In genomic region chr15:97766594-97767279, GRCm38 (mm10) we compare ENCODE assay signal across 8 mouse cellular contexts. TPM values are rescaled to one million over a fixed set of nuclear protein-coding genes. Genes with fewer than 3 reads are reported as not detected.
A peak's percentile ranks its signal among the peaks of the same experiment; 100 is the strongest.
DNase-seq lines count a peak whose midpoint lies in the region; ATAC-seq and TF ChIP-seq lines count a peak whose summit lies in the region.

No protein-coding gene starts in this region.

- peaks cover 90% of the 10 kb centered on the region for H3K27me3 ChIP-seq in heart, embryonic 10.5 days (ENCODE audit: insufficient read depth, poor library complexity, severe bottlenecking)
- H3K27me3 ChIP-seq in intestine, embryonic 14.5 days (replicated peaks; ENCODE audit: control insufficient read depth, insufficient read depth, low read length) = peaks cover 14% of the 10 kb centered on the region
- peaks cover 79% of the 10 kb centered on the region for H3K27me3 ChIP-seq in liver, embryonic 15.5 days

- H3K27ac ChIP-seq in heart, embryonic 10.5 days = peak overlapping the region; percentile 90
- peak overlapping the region; percentile 86 for H3K27ac ChIP-seq in cortical plate, adult 2 months (ENCODE audit: insufficient read depth, low read length)
- H3K27ac ChIP-seq in intestine, embryonic 14.5 days (ENCODE audit: low read depth) = peak overlapping the region; percentile 9; the same call in 1 of the 2 replicates
- H3K27ac ChIP-seq in liver, embryonic 15.5 days (replicated peaks) = no peak overlapping the region

- 6% methylated on average over 23 of the region's 23 CpGs for WGBS in heart, embryonic 10.5 days
- WGBS in intestine, embryonic 14.5 days = 10% methylated on average over 23 of the region's 23 CpGs
- WGBS in liver, embryonic 15.5 days (ENCODE audit: insufficient replicate concordance) = 9% methylated on average over 23 of the region's 23 CpGs

- DNase-seq in heart, embryonic 10.5 days (ENCODE audit: low spot score) = no peak
- DNase-seq in heart, postnatal 4 days = no peak
- no peak for DNase-seq in intestine, embryonic 14.5 days (ENCODE audit: low spot score)
- DNase-seq in left cerebral cortex, postnatal 14 days (ENCODE audit: low spot score in 2 of 2) = no peak
- no peak for DNase-seq in left cerebral cortex, postnatal 36 days (ENCODE audit: low spot score in 2 of 2)

- H3K4me3 ChIP-seq in heart, embryonic 10.5 days = peak overlapping the region; percentile 64
- H3K4me3 ChIP-seq in cortical plate, adult 2 months (ENCODE audit: insufficient read depth, low read length) = peak overlapping the region; percentile 61
- peak overlapping the region; percentile 44 for H3K4me3 ChIP-seq in intestine, embryonic 14.5 days (ENCODE audit: low read depth, low read length)
- peak overlapping the region; percentile 48 for H3K4me3 ChIP-seq in liver, embryonic 15.5 days (replicated peaks)

- TF ChIP-seq CTCF in cortical plate, adult 2 months (IDR thresholded peaks at IDR 0.05; ENCODE audit: extremely low read depth, insufficient read depth, low read length) = no peak

- no peaks in the 10 kb centered on the region for H3K36me3 ChIP-seq in heart, embryonic 10.5 days
- no peaks in the 10 kb centered on the region for H3K36me3 ChIP-seq in intestine, embryonic 14.5 days (ENCODE audit: control insufficient read depth, insufficient read depth, low read length)
- no peaks in the 10 kb centered on the region for H3K36me3 ChIP-seq in liver, embryonic 15.5 days (replicated peaks)

- TF ChIP-seq POLR2A in cortical plate, adult 2 months (IDR thresholded peaks at IDR 0.05; ENCODE audit: extremely low read depth, insufficient read depth, low read length) = no peak

- H3K4me2 ChIP-seq in intestine, embryonic 14.5 days (ENCODE audit: low read length) = peak overlapping the region; percentile 96
- H3K4me2 ChIP-seq in liver, embryonic 15.5 days = peak overlapping the region; percentile 73

- H3K4me1 ChIP-seq in heart, embryonic 10.5 days = peaks cover 62% of the 10 kb centered on the region
- no peaks in the 10 kb centered on the region for H3K4me1 ChIP-seq in cortical plate, adult 2 months (ENCODE audit: control insufficient read depth, insufficient read depth, low read length)
- peaks cover 16% of the 10 kb centered on the region for H3K4me1 ChIP-seq in intestine, embryonic 14.5 days (replicated peaks; ENCODE audit: control insufficient read depth, insufficient read depth, low read length)
- H3K4me1 ChIP-seq in liver, embryonic 15.5 days (replicated peaks) = peaks cover 22% of the 10 kb centered on the region

- no peak for ATAC-seq in intestine, embryonic 14.5 days (replicated peaks; ENCODE audit: low FRiP score, low TSS enrichment, low read depth)
- no peak for ATAC-seq in liver, embryonic 15.5 days (ENCODE audit: insufficient read depth)
- ATAC-seq in granulocyte monocyte progenitor cell, adult 5-6 weeks (replicated peaks; ENCODE audit: poor library complexity, severe bottlenecking) = no peak

- intact Hi-C loops in left cerebral cortex, postnatal 14 days (cut with DNase I) = no loop called here
- intact Hi-C loops in left cerebral cortex, postnatal 36 days (cut with DNase I) = loop anchor here (2.0 kb wide), 2 partner anchors 16 to 38 kb away; no protein-coding TSS in a partner anchor

- H3K9me3 ChIP-seq in heart, embryonic 10.5 days = no peaks in the 10 kb centered on the region
- no peaks in the 10 kb centered on the region for H3K9me3 ChIP-seq in intestine, embryonic 14.5 days (ENCODE audit: control insufficient read depth, low read length)
- no peaks in the 10 kb centered on the region for H3K9me3 ChIP-seq in liver, embryonic 15.5 days (replicated peaks)

- H3K9ac ChIP-seq in intestine, embryonic 14.5 days (ENCODE audit: low read length) = peak overlapping the region; percentile 55
- no peak overlapping the region for H3K9ac ChIP-seq in liver, embryonic 15.5 days

RNA-seq across cellular contexts. Expression of gene Rapgef3, which starts 1.0 kb away (rescaled TPM):
- 10.2 and 13.4 TPM in 2 replicates for polyA plus RNA-seq in heart, embryonic 10.5 days (2016; fragmentation: Nextera tagmentation; extraction: Ambion mirVana)
- total RNA-seq in heart, postnatal 4 days (2021) = 10 to 100 TPM; 32.7 to 33.4 TPM
- 40.2 and 45.9 TPM in 2 replicates for polyA plus RNA-seq in cortical plate, adult 2 months (2012; rRNA removed)
- polyA plus RNA-seq in intestine, embryonic 14.5 days (2014; fragmentation: Nextera tagmentation; extraction: Ambion mirVana) = 6.3 and 8.7 TPM in 2 replicates
- polyA plus RNA-seq in liver, embryonic 15.5 days (2015; fragmentation: Nextera tagmentation; extraction: Ambion mirVana) = 1.7 and 2.1 TPM in 2 replicates
- total RNA-seq in granulocyte monocyte progenitor cell, adult 5-6 weeks (2014; fragmentation: Nextera tagmentation) = 8.4 and 33.0 TPM in 2 replicates
- total RNA-seq in granulocyte monocyte progenitor cell, adult 5-6 weeks (2017) = 11.9 and 19.1 TPM in 2 replicates
- total RNA-seq in left cerebral cortex, postnatal 14 days (2021) = 10 to 100 TPM; 28.9 to 36.7 TPM
- total RNA-seq in left cerebral cortex, postnatal 36 days (2021) = 10 to 100 TPM; 35.7 to 52.9 TPM

RNA-seq across cellular contexts. Expression of gene Slc48a1, which starts 11.6 kb away (rescaled TPM):
- 32.1 and 41.1 TPM in 2 replicates for polyA plus RNA-seq in heart, embryonic 10.5 days (2016; fragmentation: Nextera tagmentation; extraction: Ambion mirVana)
- 10 to 100 TPM; 58.7 to 59.2 TPM for total RNA-seq in heart, postnatal 4 days (2021)
- polyA plus RNA-seq in cortical plate, adult 2 months (2012; rRNA removed) = 140 and 155 TPM in 2 replicates
- 22.5 and 26.7 TPM in 2 replicates for polyA plus RNA-seq in intestine, embryonic 14.5 days (2014; fragmentation: Nextera tagmentation; extraction: Ambion mirVana)
- polyA plus RNA-seq in liver, embryonic 15.5 days (2015; fragmentation: Nextera tagmentation; extraction: Ambion mirVana) = 101 and 106 TPM in 2 replicates
- total RNA-seq in granulocyte monocyte progenitor cell, adult 5-6 weeks (2014; fragmentation: Nextera tagmentation) = 97.0 and 99.2 TPM in 2 replicates
- 67.6 and 71.6 TPM in 2 replicates for total RNA-seq in granulocyte monocyte progenitor cell, adult 5-6 weeks (2017)
- total RNA-seq in left cerebral cortex, postnatal 14 days (2021) = 100 to 1,000 TPM; 157 to 169 TPM
- 100 to 1,000 TPM; 165 to 196 TPM for total RNA-seq in left cerebral cortex, postnatal 36 days (2021)

RNA-seq across cellular contexts. Expression of gene Endou, which starts 35.6 kb away (rescaled TPM):
- polyA plus RNA-seq in heart, embryonic 10.5 days (2016; fragmentation: Nextera tagmentation; extraction: Ambion mirVana) = 0.11 and 0.18 TPM in 2 replicates
- 1 to 10 TPM; 3.5 to 4.6 TPM for total RNA-seq in heart, postnatal 4 days (2021)
- 3.9 and 4.0 TPM in 2 replicates for polyA plus RNA-seq in cortical plate, adult 2 months (2012; rRNA removed)
- not detected in 2 replicates for polyA plus RNA-seq in intestine, embryonic 14.5 days (2014; fragmentation: Nextera tagmentation; extraction: Ambion mirVana)
- 0.10 and 0.18 TPM in 2 replicates for polyA plus RNA-seq in liver, embryonic 15.5 days (2015; fragmentation: Nextera tagmentation; extraction: Ambion mirVana)
- total RNA-seq in granulocyte monocyte progenitor cell, adult 5-6 weeks (2014; fragmentation: Nextera tagmentation) = 0.53 and 2.8 TPM in 2 replicates
- total RNA-seq in granulocyte monocyte progenitor cell, adult 5-6 weeks (2017) = 1.7 and 2.2 TPM in 2 replicates
- under 1 TPM; 0.94 to 0.97 TPM for total RNA-seq in left cerebral cortex, postnatal 14 days (2021)
- 1 to 10 TPM; 2.8 to 2.9 TPM for total RNA-seq in left cerebral cortex, postnatal 36 days (2021)
